Mouse (Mus musculus) frontal cortex, adult 2 months (tissue): Measurements from ENCODE around the gene Dcst1. TPM values are rescaled to one million over a fixed set of nuclear protein-coding genes. Genes with fewer than 3 reads are reported as not detected.

Source experiments
- DNase-seq, 2 experiments: peaks; one replicate each; pipeline ENCODE4 v3.0.0; 2022; ENCODE audit warnings: low spot score in 1 of 2; ENCODE audit errors: extremely low spot score in 1 of 2
- polyA plus RNA-seq: library from polyadenylated mRNA; depleted of rRNA; stranded (reverse); fragments of >200 nt; gene quantifications from 2 replicates; pipeline ENCODE4 v1.2.3, GENCODE M21; 2012; rRNA removed

Gene Dcst1
- polyA plus RNA-seq, 1 experiment: 0.08 TPM

DNA sequence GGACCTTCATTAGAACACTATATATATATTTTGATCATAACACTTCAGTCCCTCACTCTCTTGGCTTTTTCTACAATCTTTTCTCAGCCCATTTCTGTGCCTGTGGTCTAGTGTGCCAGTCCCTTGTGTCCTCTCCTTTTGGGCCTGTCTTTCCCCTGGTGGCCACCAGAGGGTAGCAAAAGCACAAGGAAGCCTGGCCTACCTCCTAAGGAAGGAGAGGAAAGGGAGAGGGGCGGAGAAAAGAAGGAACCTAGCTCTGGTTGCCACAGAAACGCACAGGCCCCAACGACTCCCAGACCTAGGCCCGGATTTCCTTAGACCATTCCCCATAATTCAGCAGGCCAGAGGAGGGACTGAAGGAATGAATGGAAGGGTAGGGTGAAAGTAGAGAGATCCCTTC lies 48.2 kb downstream of the Dcst1 start:
- peak; percentile 82 to 96 for DNase-seq

DNA sequence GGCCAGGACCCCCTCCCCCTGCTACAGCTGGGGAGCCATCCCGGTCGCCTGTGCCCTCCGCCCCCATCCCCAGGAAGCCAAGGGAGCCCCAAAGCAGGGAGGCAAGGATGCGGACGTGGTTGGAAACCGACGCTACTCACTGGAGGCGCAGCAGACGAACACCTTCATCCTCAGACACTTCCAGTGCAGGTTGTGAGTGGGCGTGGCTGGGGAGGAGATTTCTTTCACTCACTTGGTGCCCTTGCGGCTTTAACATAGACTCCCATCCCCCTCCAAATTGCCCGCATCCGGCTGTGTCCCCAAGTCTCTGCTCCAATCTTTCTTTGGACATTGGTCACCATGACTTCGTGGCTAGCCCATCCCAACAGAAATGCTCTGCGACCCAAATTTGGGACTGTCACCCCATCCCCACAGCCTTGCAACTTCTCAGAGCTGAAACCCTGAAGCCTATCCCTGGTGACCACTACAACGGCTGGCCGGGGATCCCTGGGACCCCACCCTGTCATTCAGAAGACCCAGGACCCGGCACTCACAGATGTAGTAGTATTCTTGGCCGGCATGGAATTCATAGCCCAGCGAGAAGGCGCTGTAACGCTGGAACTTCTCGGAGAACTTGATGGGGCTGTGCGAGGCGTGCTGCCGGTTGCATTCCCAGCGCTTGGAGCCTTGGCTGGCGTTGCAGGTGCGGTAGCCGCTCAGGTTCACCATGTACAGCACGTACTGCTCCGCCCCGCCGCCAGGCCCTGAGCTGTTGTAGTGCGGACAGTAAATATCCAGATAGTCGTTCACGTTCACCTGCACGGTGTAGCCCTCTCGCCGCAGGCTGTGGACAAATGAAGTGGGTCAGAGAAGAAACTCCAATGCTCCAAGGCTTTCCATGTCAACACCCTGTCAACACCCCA lies 48.9 kb downstream of the Dcst1 start:
- peak in 1 of 2 experiments; percentile 45 for DNase-seq

DNA sequence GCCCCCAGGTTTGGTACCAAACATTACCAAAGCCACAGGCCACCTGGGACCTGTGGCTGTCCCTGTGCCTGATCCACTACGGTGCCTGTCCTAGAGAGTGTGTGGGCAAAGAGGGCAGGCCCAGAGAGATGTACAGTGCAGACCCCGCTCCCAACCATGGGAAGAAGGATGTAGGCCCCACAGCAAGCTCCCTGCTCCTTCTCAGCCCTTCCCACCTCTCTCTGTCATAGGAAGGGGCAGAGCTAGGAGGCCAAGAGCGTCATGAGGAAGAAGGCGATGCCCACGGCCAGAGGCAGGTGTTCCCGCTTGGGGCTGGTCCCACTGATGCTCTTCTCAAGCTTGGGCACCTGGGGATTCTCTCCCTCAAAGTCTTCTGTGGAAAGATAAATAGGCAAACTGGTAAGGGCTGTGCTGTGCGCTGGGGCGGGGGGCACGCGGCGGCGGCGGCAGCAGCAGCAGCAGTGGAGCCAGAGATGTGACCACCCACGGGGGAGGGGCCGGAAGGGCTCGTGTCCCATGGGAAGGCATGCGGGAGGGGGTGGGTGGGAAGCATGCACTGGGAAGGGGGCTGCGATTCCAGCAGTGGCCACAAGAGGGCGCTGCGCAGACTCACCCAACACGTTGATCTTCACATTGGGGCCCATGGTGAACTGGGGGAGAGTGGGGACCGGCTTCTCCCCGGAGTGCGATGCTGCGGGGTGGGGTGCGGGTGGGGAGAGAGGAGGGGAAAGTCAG lies 49.7 kb downstream of the Dcst1 start:
- DNase-seq: peak in 1 of 2 experiments; percentile 90

DNA sequence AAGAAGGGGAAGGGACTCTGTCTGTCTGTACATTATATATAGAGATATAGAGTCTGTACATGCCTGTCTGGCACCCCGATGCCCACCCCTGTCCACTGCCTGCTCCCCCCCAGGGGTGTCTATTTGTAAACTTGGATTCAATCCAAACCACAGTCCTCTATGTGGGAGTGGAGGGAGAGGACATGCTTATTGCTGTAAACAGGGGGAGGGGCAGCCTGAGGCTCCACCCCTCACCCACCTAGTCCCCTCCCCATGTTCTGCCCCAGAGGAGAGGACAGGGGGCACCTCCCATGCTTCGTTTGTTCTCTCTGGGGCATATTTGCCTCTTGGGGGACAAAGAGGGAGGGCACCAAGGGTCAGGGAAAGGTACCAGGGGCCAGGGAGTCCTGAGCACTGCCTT lies 50.3 kb downstream of the Dcst1 start:
- no peak for DNase-seq

DNA sequence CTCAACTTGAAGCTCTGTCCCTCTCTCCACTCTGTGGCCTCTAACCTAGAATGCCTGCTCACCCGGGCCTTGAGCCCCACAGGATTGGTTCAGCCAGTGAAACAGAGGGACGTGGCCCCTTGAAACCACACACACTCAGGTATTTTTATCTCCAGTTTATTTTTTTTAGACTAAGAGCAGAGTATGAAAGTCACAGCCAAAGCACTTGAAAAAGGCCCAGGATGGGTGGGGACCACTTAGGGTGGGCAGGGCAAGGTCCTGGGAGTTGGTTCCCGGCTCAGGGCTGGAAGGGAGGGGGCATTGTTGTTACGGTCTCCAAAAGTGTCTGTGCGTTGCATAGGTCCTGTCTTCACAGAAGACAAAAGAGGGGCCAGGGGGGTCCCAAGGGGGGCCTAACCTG lies 50.7 kb downstream of the Dcst1 start:
- DNase-seq: no peak

DNA sequence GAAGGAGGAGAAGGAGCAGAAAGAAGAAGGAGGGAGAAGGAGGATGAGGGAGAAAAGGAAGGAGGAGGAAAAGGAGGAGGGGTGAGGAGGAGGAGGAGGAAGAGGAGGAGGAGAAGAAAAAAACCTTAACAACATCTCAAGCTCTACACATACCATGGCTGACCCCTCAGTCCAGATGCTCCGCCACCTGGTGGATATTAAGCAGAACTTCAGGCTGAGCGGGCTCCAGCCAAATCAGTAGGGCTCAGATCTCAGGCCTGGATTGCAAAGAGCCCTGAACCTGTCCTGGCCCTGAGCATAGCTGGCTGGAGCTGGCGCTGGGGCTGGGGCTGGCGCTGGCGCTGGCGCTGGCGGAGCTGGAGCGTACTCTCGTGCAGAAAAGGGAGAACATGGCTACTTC lies 57.0 kb downstream of the Dcst1 start:
- peak in 1 of 2 experiments; percentile 78 for DNase-seq

DNA sequence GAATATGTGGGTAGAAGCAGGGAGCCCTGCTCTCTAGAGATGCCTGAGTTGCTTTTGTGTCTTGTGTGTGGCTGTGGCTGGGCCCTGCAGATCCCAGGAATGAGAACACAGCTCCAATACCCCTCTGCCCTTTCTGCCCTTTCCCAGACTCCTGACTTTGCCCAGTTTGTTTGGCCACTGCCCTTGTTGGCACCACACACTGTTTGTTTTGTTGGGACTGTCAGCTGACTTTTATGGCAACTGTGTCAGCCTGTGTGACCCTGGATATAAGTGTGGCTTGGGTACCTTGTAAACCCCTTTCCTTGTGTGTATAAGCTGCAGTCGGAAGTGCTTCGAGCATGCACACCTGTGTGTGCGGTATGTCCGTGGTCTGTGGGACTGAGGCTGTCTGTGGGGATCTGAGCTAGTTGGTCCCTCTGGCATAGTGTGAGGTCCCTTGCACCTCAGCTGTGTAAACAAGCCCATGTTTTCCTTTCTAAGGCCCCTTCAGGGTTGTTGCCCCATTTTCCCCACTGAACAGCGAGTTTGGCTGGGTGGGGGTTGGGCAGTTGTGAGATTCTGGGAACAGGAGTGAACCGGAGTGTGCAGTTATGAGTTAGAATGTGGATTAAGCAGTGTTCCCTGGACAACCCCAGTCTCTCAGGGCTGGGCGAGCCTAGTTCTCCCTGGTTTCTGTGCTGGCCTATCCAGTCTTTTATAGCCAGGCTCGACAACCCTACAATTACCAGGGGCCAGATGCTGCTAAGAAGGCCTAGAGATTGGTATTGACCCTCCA lies 59.3 kb downstream of the Dcst1 start:
- no peak for DNase-seq

DNA sequence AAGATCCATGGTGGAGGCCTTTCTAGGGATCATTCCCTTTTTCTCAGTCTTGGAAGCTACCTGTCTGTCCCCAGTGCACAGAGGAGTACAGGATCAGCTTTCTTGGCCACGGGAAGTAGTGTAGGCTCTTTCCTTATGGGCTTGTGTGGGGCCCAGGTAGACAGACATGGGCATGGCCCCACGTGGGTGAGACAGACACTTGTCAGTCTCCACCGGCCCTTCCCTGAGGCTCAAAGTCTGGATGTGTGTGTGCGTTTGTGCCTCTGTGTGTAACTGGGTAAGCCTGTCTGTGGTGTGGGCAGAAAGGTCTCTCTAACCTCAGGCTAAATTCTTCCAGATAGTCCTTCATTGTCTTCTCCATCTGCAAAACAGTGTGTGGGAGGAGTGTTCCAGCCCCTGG lies 59.9 kb downstream of the Dcst1 start:
- no peak for DNase-seq

DNA sequence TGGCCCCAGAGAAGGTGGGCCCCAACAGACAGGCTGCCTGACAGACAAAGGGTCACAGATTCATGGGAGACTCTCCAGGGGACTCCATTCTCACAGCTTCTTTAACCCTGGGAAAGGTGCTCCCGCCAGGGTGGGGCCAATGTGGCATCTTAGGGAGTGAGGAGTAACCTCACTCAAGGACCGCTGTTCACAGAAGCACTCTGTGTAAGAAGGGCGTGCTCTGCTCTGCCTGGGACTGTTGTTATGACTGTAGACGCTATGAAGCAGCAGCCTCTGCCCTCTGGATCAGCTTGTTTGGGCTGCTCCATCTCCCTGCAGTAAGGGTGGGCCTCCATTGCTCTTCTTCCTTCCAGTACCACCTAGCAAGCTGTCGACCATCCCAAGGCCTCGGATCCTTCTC lies 60.6 kb downstream of the Dcst1 start:
- DNase-seq: no peak

DNA sequence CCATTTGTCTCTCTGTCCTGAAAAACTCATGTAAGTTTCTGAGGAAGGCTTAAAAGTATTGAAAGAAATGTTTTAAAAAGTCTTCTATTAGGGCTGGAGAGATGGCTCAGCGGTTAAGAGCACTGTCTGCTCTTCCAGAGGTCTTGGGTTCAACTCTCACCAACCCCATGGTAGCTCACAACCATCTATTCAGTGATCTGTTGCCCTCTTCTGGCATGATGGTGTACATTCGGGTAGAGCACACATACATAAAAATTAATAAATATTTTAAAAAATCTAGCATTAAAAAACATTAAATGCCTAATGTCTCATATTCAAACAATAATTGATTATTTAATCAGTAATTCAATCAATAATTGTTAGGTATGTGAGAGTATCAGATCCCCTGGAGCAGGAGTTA lies 64.5 kb downstream of the Dcst1 start:
- DNase-seq: no peak

Other genes starting within 250 kb of the Dcst1 start
- not detected in 2 replicates for gene Pklr, start 229.1 kb downstream of the Dcst1 start, polyA plus RNA-seq
- gene Hcn3, start 205.1 kb downstream of the Dcst1 start, polyA plus RNA-seq: 33.3 and 36.8 TPM in 2 replicates
- 71.1 and 76.2 TPM in 2 replicates for gene Clk2, start 200.5 kb downstream of the Dcst1 start, polyA plus RNA-seq
- gene Scamp3, start 187.8 kb downstream of the Dcst1 start, polyA plus RNA-seq: 95.7 and 97.7 TPM in 2 replicates
- gene Fam189b, start 182.1 kb downstream of the Dcst1 start, polyA plus RNA-seq: 77.0 and 78.8 TPM in 2 replicates
- 65.4 and 68.7 TPM in 2 replicates for gene Gba, start 162.3 kb downstream of the Dcst1 start, polyA plus RNA-seq
- 51.0 and 57.4 TPM in 2 replicates for gene Thbs3, start 150.1 kb downstream of the Dcst1 start, polyA plus RNA-seq
- gene Mtx1, start 138.2 kb downstream of the Dcst1 start, polyA plus RNA-seq: 136 and 142 TPM in 2 replicates
- 1.1 and 2.1 TPM in 2 replicates for gene Muc1, start 136.2 kb downstream of the Dcst1 start, polyA plus RNA-seq
- 53.0 and 66.4 TPM in 2 replicates for gene Krtcap2, start 119.3 kb downstream of the Dcst1 start, polyA plus RNA-seq
- gene Trim46, start 118.9 kb downstream of the Dcst1 start, polyA plus RNA-seq: 96.7 and 99.7 TPM in 2 replicates
- gene Dpm3, start 105.9 kb downstream of the Dcst1 start, polyA plus RNA-seq: 131 and 188 TPM in 2 replicates
- gene Slc50a1, start 94.7 kb downstream of the Dcst1 start, polyA plus RNA-seq: 90.0 and 93.9 TPM in 2 replicates
- 7.3 and 7.9 TPM in 2 replicates for gene Efna1, start 84.1 kb downstream of the Dcst1 start, polyA plus RNA-seq
- gene Efna3, start 42.3 kb downstream of the Dcst1 start, polyA plus RNA-seq: 68.0 and 78.5 TPM in 2 replicates
- gene Efna4, start 27.2 kb downstream of the Dcst1 start, polyA plus RNA-seq: 0.76 and 1.2 TPM in 2 replicates
- 148 and 157 TPM in 2 replicates for gene Adam15, start 15.3 kb downstream of the Dcst1 start, polyA plus RNA-seq
- 0.68 and 0.86 TPM in 2 replicates for gene Dcst2, start 3.3 kb downstream of the Dcst1 start, polyA plus RNA-seq
- 15.2 and 15.3 TPM in 2 replicates for gene Zbtb7b, start 29.5 kb upstream of the Dcst1 start, polyA plus RNA-seq
- gene Lenep, start 37.5 kb upstream of the Dcst1 start, polyA plus RNA-seq: 5.1 and 6.3 TPM in 2 replicates
- 43.7 and 47.7 TPM in 2 replicates for gene Flad1, start 46.6 kb upstream of the Dcst1 start, polyA plus RNA-seq
- 7.1 TPM in 2 replicates for gene Cks1b, start 53.1 kb upstream of the Dcst1 start, polyA plus RNA-seq
- 18.2 and 18.6 TPM in 2 replicates for gene Shc1, start 53.2 kb upstream of the Dcst1 start, polyA plus RNA-seq
- gene Pygo2, start 65.0 kb upstream of the Dcst1 start, polyA plus RNA-seq: 42.5 and 51.0 TPM in 2 replicates
- gene Pbxip1, start 71.5 kb upstream of the Dcst1 start, polyA plus RNA-seq: 34.8 and 38.9 TPM in 2 replicates
- gene Pmvk, start 89.3 kb upstream of the Dcst1 start, polyA plus RNA-seq: 69.0 and 76.7 TPM in 2 replicates
- 11.4 and 15.8 TPM in 2 replicates for gene Kcnn3, start 154.9 kb upstream of the Dcst1 start, polyA plus RNA-seq